Mouse (Mus musculus) CH12.LX (cell line): ENCODE measurements around the gene Pgf. TPM values are rescaled to one million over a fixed set of nuclear protein-coding genes. Genes with fewer than 3 reads are reported as not detected.

ENCODE experiments used
- DNase-seq: peaks from one replicate; pipeline ENCODE4 v3.0.0-alpha.2; 2013; ENCODE audit errors: extremely low read depth
- H3K27ac ChIP-seq: 2 replicates; pipeline ENCODE4 v1.5.1; 2012; ENCODE audit warnings: low read depth, mild to moderate bottlenecking, control low read depth, moderate library complexity; ENCODE audit not compliant: insufficient read depth
- H3K27me3 ChIP-seq: replicated peaks from 2 replicates; pipeline ENCODE3; 2012; ENCODE audit warnings: inconsistent platforms
- H3K36me3 ChIP-seq, 2 experiments: replicated peaks in 1 of 2; 2 replicates each; pipeline versions ENCODE3 to v1.6.1; 2012; ENCODE audit warnings: inconsistent platforms in 1 of 2, low read length in 1 of 2, mild to moderate bottlenecking in 1 of 2, mixed read lengths in 1 of 2, moderate library complexity in 1 of 2; ENCODE audit not compliant: control insufficient read depth in 1 of 2, insufficient read depth in 1 of 2
- H3K4me1 ChIP-seq, 2 experiments: 2 replicates each; pipeline ENCODE4 v1.6.1; 2012; ENCODE audit warnings: inconsistent platforms in 1 of 2, moderate library complexity in 1 of 2; ENCODE audit not compliant: insufficient read depth in 2 of 2, control insufficient read depth in 1 of 2
- H3K4me2 ChIP-seq: 2 replicates; pipeline ENCODE4 v1.6.1; 2012; ENCODE audit warnings: low read depth, mild to moderate bottlenecking, control low read depth; ENCODE audit not compliant: poor library complexity, insufficient read depth, severe bottlenecking
- H3K4me3 ChIP-seq, 3 experiments: fragments of 150-350 bp in 1 of 3; sonication (generic) in 1 of 3; replicated peaks in 1 of 3; 2 replicates each; pipeline versions ENCODE3 to v1.5.1; 2011 to 2012; ENCODE audit warnings: low read depth in 2 of 3, low read length in 2 of 3, mild to moderate bottlenecking in 2 of 3, moderate library complexity in 2 of 3, control low read depth in 1 of 3, improper control_type of control experiment in 1 of 3, inconsistent platforms in 1 of 3, mixed read lengths in 1 of 3; ENCODE audit not compliant: poor library complexity in 1 of 3
- H3K79me2 ChIP-seq: replicated peaks from 2 replicates; pipeline ENCODE4 v1.6.1; 2012; ENCODE audit warnings: mild to moderate bottlenecking, moderate library complexity; ENCODE audit not compliant: control insufficient read depth, poor library complexity, insufficient read depth, severe bottlenecking; ENCODE audit errors: extremely low read depth
- H3K9ac ChIP-seq: 2 replicates; pipeline ENCODE4 v1.6.1; 2012; ENCODE audit warnings: low read depth, mild to moderate bottlenecking, control low read depth, moderate library complexity; ENCODE audit not compliant: insufficient read depth
- H3K9me3 ChIP-seq: replicated peaks from 2 replicates; pipeline ENCODE3; 2012; ENCODE audit warnings: low read length, inconsistent platforms, mixed read lengths
- BHLHE40 ChIP-seq: IDR thresholded peaks from 2 replicates; pipeline ENCODE4 v1.6.1; 2011; ENCODE audit warnings: mild to moderate bottlenecking, low read depth, low read length, improper control_type of control experiment
- CHD2 ChIP-seq: IDR thresholded peaks from 2 replicates; pipeline ENCODE4 v1.6.1; 2011; ENCODE audit warnings: low read length, improper control_type of control experiment
- CTCF ChIP-seq, 2 experiments: IDR thresholded peaks in 1 of 2; conservative IDR thresholded peaks in 1 of 2; 2 replicates each; pipeline ENCODE4 v1.5.1; 2011 to 2012; ENCODE audit warnings: low read depth in 2 of 2, low read length in 2 of 2, improper control_type of control experiment in 1 of 2, inconsistent platforms in 1 of 2, mild to moderate bottlenecking in 1 of 2, moderate library complexity in 1 of 2
- E2F4 ChIP-seq: IDR thresholded peaks from 2 replicates; pipeline ENCODE4 v1.6.1; 2011; ENCODE audit warnings: low read depth, low read length, improper control_type of control experiment; ENCODE audit not compliant: insufficient replicate concordance
- ELF1 ChIP-seq: IDR thresholded peaks from 2 replicates; pipeline ENCODE4 v1.6.1; 2014; ENCODE audit warnings: low read depth, mild to moderate bottlenecking, inconsistent platforms, low read length, improper control_type of control experiment
- EP300 ChIP-seq: IDR thresholded peaks from 2 replicates; pipeline ENCODE4 v1.6.1; 2011; ENCODE audit warnings: low read length, improper control_type of control experiment
- GABPA ChIP-seq: IDR thresholded peaks from 2 replicates; pipeline ENCODE4 v1.6.1; 2012; ENCODE audit warnings: low read depth, low read length, improper control_type of control experiment, inconsistent platforms; ENCODE audit not compliant: insufficient replicate concordance
- HCFC1 ChIP-seq: IDR thresholded peaks from 2 replicates; pipeline ENCODE4 v1.6.1; 2012; ENCODE audit warnings: low read depth, mild to moderate bottlenecking, inconsistent platforms, low read length, improper control_type of control experiment
- IRF4 ChIP-seq: IDR thresholded peaks from 2 replicates; pipeline ENCODE4 v1.6.1; 2014; ENCODE audit warnings: low read depth, mild to moderate bottlenecking, inconsistent platforms, low read length, improper control_type of control experiment
- JUND ChIP-seq: conservative IDR thresholded peaks from 2 replicates; pipeline ENCODE4 v1.6.1; 2011; ENCODE audit warnings: low read depth, low read length, improper control_type of control experiment
- MAFK ChIP-seq: IDR thresholded peaks from 2 replicates; pipeline ENCODE4 v1.6.1; 2011; ENCODE audit warnings: low read length, improper control_type of control experiment; ENCODE audit not compliant: insufficient replicate concordance
- MAX ChIP-seq: IDR thresholded peaks from 2 replicates; pipeline ENCODE4 v1.6.1; 2011; ENCODE audit warnings: low read length, improper control_type of control experiment
- MAZ ChIP-seq: IDR thresholded peaks from 2 replicates; pipeline ENCODE4 v1.6.1; 2012; ENCODE audit warnings: low read depth, mild to moderate bottlenecking, inconsistent platforms, low read length, improper control_type of control experiment, moderate library complexity
- MYC ChIP-seq: IDR thresholded peaks from 2 replicates; pipeline ENCODE4 v1.6.1; 2011; ENCODE audit warnings: low read depth, mild to moderate bottlenecking, improper control_type of control experiment, low read length
- NELFE ChIP-seq: IDR thresholded peaks from 2 replicates; pipeline ENCODE4 v1.6.1; 2011; ENCODE audit warnings: low read depth, low read length, improper control_type of control experiment
- NRF1 ChIP-seq: IDR thresholded peaks from 2 replicates; pipeline ENCODE4 v1.6.1; 2014; ENCODE audit warnings: low read depth, mild to moderate bottlenecking, inconsistent platforms, low read length, improper control_type of control experiment, moderate library complexity
- PAX5 ChIP-seq: IDR thresholded peaks from 2 replicates; pipeline ENCODE4 v1.6.1; 2012; ENCODE audit warnings: low read length, inconsistent platforms, mixed read lengths
- POLR2A ChIP-seq: IDR thresholded peaks from 2 replicates; pipeline ENCODE4 v1.6.1; 2011; ENCODE audit warnings: low read depth, mild to moderate bottlenecking, improper control_type of control experiment, low read length
- POLR2AphosphoS2 ChIP-seq: IDR thresholded peaks from 2 replicates; pipeline ENCODE4 v1.6.1; 2011; ENCODE audit warnings: low read depth, low read length, improper control_type of control experiment
- RCOR1 ChIP-seq: conservative IDR thresholded peaks from 2 replicates; pipeline ENCODE4 v1.6.1; 2012; ENCODE audit warnings: low read depth, mild to moderate bottlenecking, inconsistent platforms, low read length, improper control_type of control experiment
- SIN3A ChIP-seq: IDR thresholded peaks from 2 replicates; pipeline ENCODE4 v1.6.1; 2012; ENCODE audit warnings: low read length, improper control_type of control experiment, inconsistent platforms
- SMC3 ChIP-seq: IDR thresholded peaks from 2 replicates; pipeline ENCODE4 v1.6.1; 2011; ENCODE audit warnings: low read depth, low read length, improper control_type of control experiment
- TBP ChIP-seq: conservative IDR thresholded peaks from 2 replicates; pipeline ENCODE4 v1.6.1; 2011; ENCODE audit warnings: low read depth, low read length, improper control_type of control experiment
- TCF12 ChIP-seq: IDR thresholded peaks from 2 replicates; pipeline ENCODE4 v1.6.1; 2014; ENCODE audit warnings: low read depth, mild to moderate bottlenecking, inconsistent platforms, low read length, improper control_type of control experiment
- UBTF ChIP-seq: IDR thresholded peaks from 2 replicates; pipeline ENCODE4 v1.6.1; 2012; ENCODE audit warnings: low read depth, mild to moderate bottlenecking, inconsistent platforms, low read length, improper control_type of control experiment, moderate library complexity
- ZC3H11A ChIP-seq: IDR thresholded peaks from 2 replicates; pipeline ENCODE4 v1.6.1; 2012; ENCODE audit warnings: low read depth, mild to moderate bottlenecking, inconsistent platforms, low read length, improper control_type of control experiment
- ZKSCAN1 ChIP-seq: IDR thresholded peaks from 2 replicates; pipeline ENCODE4 v1.6.1; 2012; ENCODE audit warnings: low read depth, inconsistent platforms, low read length, improper control_type of control experiment, borderline replicate concordance
- dilution Hi-C: fragments of 300-500 bp; cut with MboI; formaldehyde crosslinking; loops from 2 replicates; pipeline ENCODE4 v1.14.3; 2020; ENCODE audit warnings: low sequenced_read_pairs; ENCODE audit not compliant: extremely low pct_unique_long_range_greater_than_20kb, extremely low pct_ligation_motif_present
- in situ Hi-C: fragments of 300-500 bp; cut with MboI; formaldehyde crosslinking; loops from 3 replicates; pipeline ENCODE4 v1.14.3; 2019; ENCODE audit warnings: low sequenced_read_pairs, low pct_ligation_motif_present, low pct_unique_long_range_greater_than_20kb, mixed read lengths
- polyA plus RNA-seq: library from polyadenylated mRNA; unstranded; fragments of >175 nt; gene quantifications from 2 replicates; pipeline ENCODE4 v1.2.1, GENCODE M21; 2012; ENCODE audit warnings: low read depth; ENCODE audit not compliant: insufficient read length
- total RNA-seq, 2 experiments: library from RNA; depleted of rRNA; stranded (reverse); fragments of 300-350 nt in 1 of 2; fragments of >200 nt in 1 of 2; gene quantifications; 2 replicates each; pipeline ENCODE4 v1.2.3; 2012 to 2014

The Pgf gene
- total and polyA plus RNA-seq, 3 experiments: 0.34 to 0.73 (median 0.64) TPM

GRCm38 (mm10) chr12:85201830-85202147 lies 24.2 kb upstream of the Pgf start:
- Histone ChIP-seq H3K4me1 (peaks cover 2 to 6% of the 10 kb centered on the region in 2 experiments; a peak in 1 of 4 replicates), H3K4me2 (no peak overlapping the region), H3K4me3 (no peak overlapping the region), H3K27ac (no peak overlapping the region), H3K9ac (no peak overlapping the region), H3K79me2 (no peaks in the 10 kb centered on the region), H3K36me3 (no peaks in the 10 kb centered on the region), H3K27me3 (peaks cover 15% of the 10 kb centered on the region), H3K9me3 (no peaks in the 10 kb centered on the region)
- dilution Hi-C loops (no loop called here), in situ Hi-C loops (no loop called here)
- no peak for TF ChIP-seq BHLHE40
- TF ChIP-seq PAX5: no peak
- no peak for TF ChIP-seq E2F4
- TF ChIP-seq SMC3: no peak
- TF ChIP-seq POLR2AphosphoS2: no peak
- TF ChIP-seq RCOR1: no peak
- no peak for TF ChIP-seq NRF1
- TF ChIP-seq EP300: no peak
- no peak for TF ChIP-seq NELFE
- no peak for TF ChIP-seq MAX
- no peak for TF ChIP-seq JUND
- no peak for TF ChIP-seq ELF1
- DNase-seq: no peak

GRCm38 (mm10) chr12:85200929-85201829 lies 23.6 kb upstream of the Pgf start:
- Histone ChIP-seq H3K9me3 (no peaks in the 10 kb centered on the region), H3K27ac (no peak overlapping the region), H3K79me2 (no peaks in the 10 kb centered on the region), H3K4me3 (no peak overlapping the region), H3K36me3 (no peaks in the 10 kb centered on the region), H3K4me2 (no peak overlapping the region), H3K27me3 (peaks cover 13% of the 10 kb centered on the region)
- DNase-seq: no peak
- TF ChIP-seq MYC: no peak
- TF ChIP-seq, all 38 proteins: peak for 0
- Histone ChIP-seq H3K9ac (no peak overlapping the region), H3K4me1 (peaks cover 2 to 6% of the 10 kb centered on the region in 2 experiments; a peak in 1 of 4 replicates)
- dilution Hi-C loops: no loop called here
- in situ Hi-C loops: no loop called here

GRCm38 (mm10) chr12:85199954-85200353 lies 22.4 kb upstream of the Pgf start:
- H3K9me3 ChIP-seq: no peaks in the 10 kb centered on the region
- H3K4me3 ChIP-seq: no peak overlapping the region
- H3K4me1 ChIP-seq: peaks cover 2 to 6% of the 10 kb centered on the region in 2 experiments; a peak in 1 of 4 replicates
- dilution Hi-C loops: no loop called here
- no peaks in the 10 kb centered on the region for H3K79me2 ChIP-seq
- DNase-seq: no peak
- H3K4me2 ChIP-seq: no peak overlapping the region
- no peak overlapping the region for H3K9ac ChIP-seq
- no peak overlapping the region; the same call in 1 of the 2 replicates for H3K27ac ChIP-seq
- in situ Hi-C loops: no loop called here
- peaks cover 8% of the 10 kb centered on the region for H3K27me3 ChIP-seq
- no peaks in the 10 kb centered on the region for H3K36me3 ChIP-seq
- no peak for TF ChIP-seq CHD2
- no peak for TF ChIP-seq UBTF
- no peak for TF ChIP-seq MAZ
- TF ChIP-seq MAFK: no peak
- TF ChIP-seq ZKSCAN1: no peak
- no peak for TF ChIP-seq EP300
- TF ChIP-seq SMC3: no peak
- no peak for TF ChIP-seq GABPA
- no peak for TF ChIP-seq CTCF (conservative IDR thresholded peaks at IDR 0.05 in 1 of 2, IDR thresholded peaks at IDR 0.05 in 1 of 2; ENCODE audit: low read depth in 2 of 2, low read length in 2 of 2)
- TF ChIP-seq SIN3A: no peak
- no peak for TF ChIP-seq ZC3H11A
- no peak for TF ChIP-seq E2F4
- no peak for TF ChIP-seq IRF4
- no peak for TF ChIP-seq POLR2A
- no peak for TF ChIP-seq TBP
- TF ChIP-seq TCF12: no peak
- no peak for TF ChIP-seq NELFE
- TF ChIP-seq HCFC1: no peak
